Mouse (Mus musculus) hindbrain, embryonic 10.5 days (tissue): Measurements from ENCODE around the gene Fcrla. TPM values are rescaled to one million over a fixed set of nuclear protein-coding genes. Genes with fewer than 3 reads are reported as not detected.

Source experiments
- DNase-seq: peaks from one replicate; pipeline ENCODE4 v3.0.0-alpha.2; 2017; ENCODE audit warnings: low spot score
- H3K27ac ChIP-seq: fragments of 300-500 bp; sonication (generic); 2 replicates; pipeline ENCODE4 v1.5.1; 2016; ENCODE audit warnings: mild to moderate bottlenecking, moderate library complexity
- H3K27me3 ChIP-seq: fragments of 300-500 bp; sonication (generic); 2 replicates; pipeline ENCODE4 v1.6.1; 2016; ENCODE audit warnings: mild to moderate bottlenecking; ENCODE audit not compliant: poor library complexity, insufficient read depth, severe bottlenecking
- H3K36me3 ChIP-seq: fragments of 300-500 bp; sonication (generic); 2 replicates; pipeline ENCODE4 v1.6.1; 2016; ENCODE audit warnings: mild to moderate bottlenecking, moderate library complexity
- H3K4me1 ChIP-seq: fragments of 300-500 bp; sonication (generic); replicated peaks from 2 replicates; pipeline ENCODE4 v1.6.1; 2016; ENCODE audit warnings: mild to moderate bottlenecking
- H3K4me3 ChIP-seq: fragments of 300-500 bp; sonication (generic); 2 replicates; pipeline ENCODE4 v1.5.1; 2016; ENCODE audit warnings: mild to moderate bottlenecking, moderate library complexity
- H3K9me3 ChIP-seq: fragments of 300-500 bp; sonication (generic); 2 replicates; pipeline ENCODE4 v1.6.1; 2016; ENCODE audit warnings: mild to moderate bottlenecking, moderate library complexity
- whole genome bisulfite sequencing: fragments of 180-500 bp; shearing (Covaris S2); methylation state at CpG from one replicate; pipeline ENCODE4 v1.1.7; 2016; 5-methylcytosine and 5-hydroxymethylcytosine counted together
- polyA plus RNA-seq: library from polyadenylated mRNA; unstranded; fragments of >200 nt; fragmentation: Nextera tagmentation; extraction: Ambion mirVana; gene quantifications from 2 replicates; pipeline ENCODE4 v1.2.1, GENCODE M21; 2016

The Fcrla gene
- polyA plus RNA-seq, 1 experiment from 2014 or later: not detected

GRCm38 (mm10) chr1:170871402-170871801, 56.0 kb downstream of the Fcrla start:
- H3K4me1 ChIP-seq: peaks cover 8% of the 10 kb centered on the region
- peaks cover 43% of the 10 kb centered on the region for H3K36me3 ChIP-seq
- H3K27ac ChIP-seq: no peak overlapping the region
- WGBS: 84% methylated on average over 6 of the region's 6 CpGs
- DNase-seq: no peak
- H3K9me3 ChIP-seq: no peaks in the 10 kb centered on the region
- no peak overlapping the region for H3K4me3 ChIP-seq
- H3K27me3 ChIP-seq: no peaks in the 10 kb centered on the region

- Histone ChIP-seq H3K36me3 (peaks cover 20% of the 10 kb centered on the region), H3K4me1 (peaks cover 10% of the 10 kb centered on the region), H3K27me3 (no peaks in the 10 kb centered on the region), H3K27ac (peak overlapping the region; percentile 83), H3K4me3 (peak overlapping the region; percentile 90), H3K9me3 (no peaks in the 10 kb centered on the region)
- DNase-seq: no peak
- 22% methylated on average over 14 of the region's 14 CpGs for WGBS
Observed at GRCm38 (mm10) chr1:170868905-170869283, 58.5 kb downstream of the Fcrla start.

- Histone ChIP-seq H3K27ac (peak overlapping the region; percentile 83), H3K9me3 (no peaks in the 10 kb centered on the region), H3K4me3 (peak overlapping the region; percentile 90), H3K27me3 (no peaks in the 10 kb centered on the region), H3K36me3 (peaks cover 15% of the 10 kb centered on the region), H3K4me1 (peaks cover 10% of the 10 kb centered on the region)
- WGBS: 1% methylated on average over 33 of the region's 33 CpGs
- DNase-seq: peak; percentile 77
Observed at GRCm38 (mm10) chr1:170868107-170868904, 59.1 kb downstream of the Fcrla start.

GRCm38 (mm10) chr1:170867691-170868105, 59.7 kb downstream of the Fcrla start, which contains the start of gene Atf6:
Gene Atf6, minus strand, starts transcription at chr1:170867771.
- DNase-seq: peak; percentile 95
- no peaks in the 10 kb centered on the region for H3K27me3 ChIP-seq
- peak within 1 kb of the TSS; percentile 83 for H3K27ac ChIP-seq
- H3K4me1 ChIP-seq: peaks cover 10% of the 10 kb centered on the region
- peak within 1 kb of the TSS; percentile 90 for H3K4me3 ChIP-seq
- H3K36me3 ChIP-seq: peaks cover 15% of the 10 kb centered on the region
- no peaks in the 10 kb centered on the region for H3K9me3 ChIP-seq
- 0% methylated on average over 25 of the region's 25 CpGs for WGBS

Other genes starting within 250 kb of the Fcrla start
- 7.7 and 8.0 TPM in 2 replicates for gene Atf6, start 59.8 kb downstream of the Fcrla start, polyA plus RNA-seq
- 0.41 TPM in 1 of 2 replicates, not detected in the other for gene Gm26620, start 42.5 kb downstream of the Fcrla start, polyA plus RNA-seq
- 28.4 and 34.0 TPM in 2 replicates for gene Dusp12, start 42.0 kb downstream of the Fcrla start, polyA plus RNA-seq
- gene Fcrlb, start 14.6 kb downstream of the Fcrla start, polyA plus RNA-seq: not detected in 2 replicates
- gene Fcgr2b, start 49.0 kb upstream of the Fcrla start, polyA plus RNA-seq: 0.26 TPM in 1 of 2 replicates, not detected in the other
- gene Fcgr4, start 91.3 kb upstream of the Fcrla start, polyA plus RNA-seq: 0.30 and 0.64 TPM in 2 replicates
- gene Fcgr3, start 137.4 kb upstream of the Fcrla start, polyA plus RNA-seq: 4.7 and 7.6 TPM in 2 replicates
- gene Cfap126, start 186.3 kb upstream of the Fcrla start, polyA plus RNA-seq: 5.4 and 13.0 TPM in 2 replicates
- 295 and 301 TPM in 2 replicates for gene Sdhc, start 223.0 kb upstream of the Fcrla start, polyA plus RNA-seq
- 1.3 and 1.6 TPM in 2 replicates for gene Mpz, start 223.1 kb upstream of the Fcrla start, polyA plus RNA-seq